Mouse (Mus musculus): ENCODE measurements around the gene Ogg1.

DNA sequence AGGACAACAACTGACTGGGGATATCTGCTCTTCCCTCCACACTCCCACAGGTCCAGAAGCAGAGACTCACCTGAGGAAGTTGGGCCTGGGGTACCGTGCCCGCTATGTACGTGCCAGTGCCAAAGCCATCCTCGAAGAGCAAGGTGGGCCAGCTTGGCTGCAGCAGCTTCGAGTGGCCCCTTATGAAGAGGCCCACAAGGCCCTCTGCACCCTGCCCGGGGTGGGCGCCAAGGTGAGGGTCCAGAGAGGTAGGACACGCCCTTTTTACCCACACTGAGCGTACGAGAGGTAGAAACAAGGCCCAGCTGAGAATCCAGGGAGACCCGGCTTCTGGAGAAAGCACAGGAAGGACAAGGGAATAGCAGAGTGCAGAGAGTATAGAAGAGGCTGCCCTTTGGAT is 4.9 kb downstream of the Ogg1 start:
- no peak for TF ChIP-seq GATA1 (IDR thresholded peaks at IDR 0.05; ENCODE audit: borderline replicate concordance, low read length)
- no peak for TF ChIP-seq FLI1 (IDR thresholded peaks at IDR 0.05; ENCODE audit: low read length)
